Mouse (Mus musculus): Measurements from ENCODE around the gene Espnl.

The Espnl gene

GRCm38 (mm10) chr1:91381091-91381471 lies 59.2 kb downstream of the Espnl start:
- DNase-seq (ENCODE audit: low spot score) = no peak

- no peak for DNase-seq (ENCODE audit: low spot score)
These were observed 68.5 kb downstream of the Espnl start for GRCm38 (mm10) chr1:91390369-91390768.

- no peak for DNase-seq (ENCODE audit: low spot score)
These were observed 76.0 kb downstream of the Espnl start for GRCm38 (mm10) chr1:91397927-91398259.

Data from left cerebral cortex, adult 11 months (tissue).